Mouse (Mus musculus) myocyte (in vitro differentiated cells): Measurements from ENCODE around the gene Rpn2.

Experiments used
- MAX ChIP-seq: IDR thresholded peaks from one replicate; pipeline ENCODE4 v1.6.1; 2011; ENCODE audit warnings: low read depth, mild to moderate bottlenecking, control low read depth
- POLR2A ChIP-seq: IDR thresholded peaks from one replicate; pipeline ENCODE4 v1.6.1; 2011; ENCODE audit warnings: low read depth, mild to moderate bottlenecking, control low read depth, moderate library complexity; ENCODE audit not compliant: insufficient read length
- REST ChIP-seq: IDR thresholded peaks from one replicate; pipeline ENCODE4 v1.6.1; 2011; ENCODE audit warnings: mild to moderate bottlenecking, control low read depth, moderate library complexity; ENCODE audit not compliant: insufficient read depth, insufficient read length

DNA sequence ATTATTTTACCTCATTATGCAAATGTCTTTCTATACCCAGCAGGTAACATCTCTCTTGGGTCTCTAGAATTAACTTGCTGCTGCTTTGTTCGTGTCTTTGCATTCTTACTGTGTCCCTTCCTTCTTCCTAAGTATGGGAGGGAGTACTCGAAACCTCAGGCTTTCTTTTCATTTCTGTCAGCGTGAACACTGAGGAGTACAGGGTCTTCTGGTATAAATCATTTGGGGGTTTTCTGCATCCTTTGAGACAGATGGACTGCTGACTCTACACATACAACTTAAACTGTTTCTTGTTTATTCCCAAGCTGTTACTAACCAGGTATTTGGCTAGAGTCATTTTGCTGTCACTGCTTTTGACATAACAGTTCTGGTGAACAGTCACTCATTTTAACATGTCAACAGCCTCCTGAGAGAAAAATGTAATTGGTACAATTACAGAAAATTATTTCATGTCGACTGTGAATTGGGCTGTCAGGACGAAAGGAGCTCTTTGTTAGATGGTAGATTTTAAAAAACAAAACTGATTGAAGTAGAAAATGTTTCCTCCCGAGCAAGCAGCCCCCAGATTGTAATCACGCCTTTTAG lies 17.4 kb downstream of the Rpn2 start:
- TF ChIP-seq POLR2A = no peak
- TF ChIP-seq REST = no peak
- no peak for TF ChIP-seq MAX
